Mouse (Mus musculus) cerebellum, adult 2 months (tissue): Measurements from ENCODE around the gene Sik1. TPM values are rescaled to one million over a fixed set of nuclear protein-coding genes. Genes with fewer than 3 reads are reported as not detected.

Source experiments
- DNase-seq, 2 experiments: peaks; one replicate each; pipeline ENCODE4 v3.0.0; 2021
- H3K27ac ChIP-seq: fragments of 200-500 bp; 2 replicates; pipeline ENCODE4 v1.5.1; 2012; ENCODE audit warnings: low read length, control low read depth, inconsistent platforms; ENCODE audit not compliant: insufficient read depth
- H3K27me3 ChIP-seq: fragments of 200-500 bp; 2 replicates; pipeline ENCODE4 v1.6.1; 2012; ENCODE audit warnings: inconsistent platforms, mild to moderate bottlenecking, low read length, moderate library complexity; ENCODE audit not compliant: control insufficient read depth, insufficient read depth
- H3K4me1 ChIP-seq: fragments of 200-500 bp; 2 replicates; pipeline ENCODE4 v1.6.1; 2011; ENCODE audit warnings: low read length; ENCODE audit not compliant: control insufficient read depth, insufficient read depth
- H3K4me3 ChIP-seq: fragments of 200-500 bp; replicated peaks from 2 replicates; pipeline ENCODE3; 2011; ENCODE audit warnings: mild to moderate bottlenecking, low read depth, low read length, control low read depth; ENCODE audit not compliant: insufficient read depth
- CTCF ChIP-seq: fragments of 200-500 bp; IDR thresholded peaks from 2 replicates; pipeline ENCODE4 v1.5.1; 2011; ENCODE audit warnings: low read depth, mild to moderate bottlenecking, control low read depth, low read length, moderate library complexity, borderline replicate concordance; ENCODE audit not compliant: insufficient read depth
- POLR2A ChIP-seq: fragments of 200-500 bp; IDR thresholded peaks from 2 replicates; pipeline ENCODE4 v1.6.1; 2011; ENCODE audit warnings: low read length, control low read depth, borderline replicate concordance; ENCODE audit not compliant: insufficient read depth
- WGBS: fragments of 180-500 bp; shearing (Covaris S2); methylation state at CpG from one replicate; pipeline ENCODE4 v1.1.7; 2018; 5-methylcytosine and 5-hydroxymethylcytosine counted together
- polyA plus RNA-seq: library from polyadenylated mRNA; depleted of rRNA; stranded (reverse); fragments of >200 nt; gene quantifications from 2 replicates; pipeline ENCODE4 v1.2.3, GENCODE M21; 2012

Sik1 gene
- polyA plus RNA-seq, 1 experiment, result 5.0 TPM

- Histone ChIP-seq H3K27me3 (no peaks in the 10 kb centered on the region), H3K4me3 (no peak overlapping the region), H3K27ac (no peak overlapping the region), H3K4me1 (no peaks in the 10 kb centered on the region)
- DNase-seq, result no peak
- WGBS, result 84% methylated on average over 3 of the region's 3 CpGs
- TF ChIP-seq CTCF (no peak), POLR2A (no peak)
These were observed 2.4 kb upstream of the Sik1 start for GRCm38 (mm10) chr17:31857903-31858426.

- Histone ChIP-seq H3K27ac (no peak overlapping the region), H3K4me1 (no peaks in the 10 kb centered on the region), H3K4me3 (no peak overlapping the region), H3K27me3 (no peaks in the 10 kb centered on the region)
- DNase-seq, result no peak
- 97% methylated on average over 4 of the region's 4 CpGs for WGBS
- TF ChIP-seq CTCF, result no peak
- no peak for TF ChIP-seq POLR2A
These were observed 1.6 kb upstream of the Sik1 start for GRCm38 (mm10) chr17:31857251-31857650.

DNA sequence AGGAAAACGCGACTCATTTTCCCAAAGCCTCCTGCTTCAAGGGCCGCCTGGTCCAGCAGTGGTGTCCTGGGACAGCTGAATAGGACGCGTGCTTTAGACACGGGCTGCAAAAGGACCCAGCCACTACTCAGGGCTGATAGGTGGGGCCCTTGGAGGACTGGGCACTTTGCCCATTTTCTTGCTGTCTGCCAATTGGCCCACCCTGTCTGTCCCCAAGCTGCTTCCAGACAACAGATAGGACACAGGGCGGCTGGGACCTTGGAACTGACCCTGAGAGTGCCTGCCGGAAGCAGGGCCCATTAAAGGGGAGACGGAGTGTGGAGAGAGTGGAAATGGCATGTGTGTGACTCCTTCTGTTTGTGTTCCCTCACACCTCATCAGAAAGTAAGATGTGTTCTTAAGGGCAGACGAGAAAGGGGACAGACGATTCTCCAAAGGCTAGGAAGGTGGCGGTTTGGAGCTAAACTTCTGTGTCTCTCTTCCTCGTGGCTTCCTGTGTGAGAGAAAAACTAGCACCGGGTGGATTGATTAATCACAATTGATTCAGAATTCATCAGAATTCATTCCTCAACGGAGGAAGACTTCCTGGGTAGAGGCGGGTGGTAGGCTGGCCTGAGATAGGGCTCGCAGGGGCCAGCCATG, 1.0 kb upstream of the Sik1 start:
- 47% methylated on average over 17 of the region's 17 CpGs for WGBS
- Histone ChIP-seq H3K27me3 (no peaks in the 10 kb centered on the region), H3K27ac (peak overlapping the region; percentile 30; the same call in 1 of the 2 replicates), H3K4me3 (no peak overlapping the region), H3K4me1 (no peaks in the 10 kb centered on the region)
- DNase-seq, result peak; percentile 51 to 55
- TF ChIP-seq CTCF (no peak), POLR2A (no peak)

DNA sequence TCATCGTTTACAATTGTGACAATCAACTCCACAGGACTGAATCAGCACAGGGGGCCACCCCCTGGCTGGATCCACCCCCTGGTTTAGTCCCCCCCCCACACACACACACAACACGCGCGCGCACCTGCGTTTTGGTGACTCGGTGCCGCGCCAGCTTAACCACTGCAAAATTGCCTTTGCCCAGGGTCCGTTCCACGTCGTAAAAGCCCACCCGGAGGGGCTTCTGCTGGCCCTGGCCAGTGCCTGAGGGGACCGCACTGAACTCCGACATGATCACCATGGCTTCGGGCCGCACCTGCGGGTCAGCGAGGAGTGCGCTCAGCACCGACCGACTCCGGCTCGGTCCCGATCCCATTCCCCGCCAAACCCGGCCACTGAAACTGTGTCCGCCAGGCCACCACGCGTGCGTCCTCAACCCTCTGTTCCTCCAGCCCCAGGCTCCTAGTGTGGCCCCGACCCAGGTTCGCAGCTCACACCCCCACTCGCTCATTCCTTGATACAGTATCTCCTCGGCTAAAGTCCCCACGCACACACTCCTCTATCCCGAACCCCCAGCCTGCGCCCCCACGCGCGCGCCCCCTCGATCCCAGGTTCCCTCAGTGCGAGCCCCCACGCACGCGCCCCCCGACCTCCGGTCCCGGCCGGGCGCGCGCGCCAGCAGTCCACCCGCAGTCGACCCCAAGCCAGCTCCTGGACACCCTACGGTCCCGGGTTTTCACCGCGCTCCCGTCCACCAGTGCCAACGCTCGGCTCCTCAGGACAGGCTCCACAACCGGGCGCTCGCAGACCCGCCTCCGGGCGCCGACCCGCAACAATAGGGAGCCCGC, 621 bp downstream of the Sik1 start:
- H3K27ac ChIP-seq, result no peak overlapping the region
- H3K4me3 ChIP-seq, result peak overlapping the region; percentile 45
- peak in 1 of 2 experiments; percentile 52 for DNase-seq
- H3K4me1 ChIP-seq, result no peaks in the 10 kb centered on the region
- 1% methylated on average over 73 of the region's 73 CpGs for WGBS
- TF ChIP-seq CTCF, result no peak
- TF ChIP-seq POLR2A, result no peak
- H3K27me3 ChIP-seq, result no peaks in the 10 kb centered on the region

GRCm38 (mm10) chr17:31853448-31854188, 2.0 kb downstream of the Sik1 start:
- H3K4me3 ChIP-seq, result no peak overlapping the region
- no peaks in the 10 kb centered on the region for H3K27me3 ChIP-seq
- TF ChIP-seq CTCF (no peak), POLR2A (no peak)
- DNase-seq, result no peak
- no peak overlapping the region for H3K27ac ChIP-seq
- no peaks in the 10 kb centered on the region for H3K4me1 ChIP-seq
- WGBS, result 79% methylated on average over 17 of the region's 17 CpGs

DNA sequence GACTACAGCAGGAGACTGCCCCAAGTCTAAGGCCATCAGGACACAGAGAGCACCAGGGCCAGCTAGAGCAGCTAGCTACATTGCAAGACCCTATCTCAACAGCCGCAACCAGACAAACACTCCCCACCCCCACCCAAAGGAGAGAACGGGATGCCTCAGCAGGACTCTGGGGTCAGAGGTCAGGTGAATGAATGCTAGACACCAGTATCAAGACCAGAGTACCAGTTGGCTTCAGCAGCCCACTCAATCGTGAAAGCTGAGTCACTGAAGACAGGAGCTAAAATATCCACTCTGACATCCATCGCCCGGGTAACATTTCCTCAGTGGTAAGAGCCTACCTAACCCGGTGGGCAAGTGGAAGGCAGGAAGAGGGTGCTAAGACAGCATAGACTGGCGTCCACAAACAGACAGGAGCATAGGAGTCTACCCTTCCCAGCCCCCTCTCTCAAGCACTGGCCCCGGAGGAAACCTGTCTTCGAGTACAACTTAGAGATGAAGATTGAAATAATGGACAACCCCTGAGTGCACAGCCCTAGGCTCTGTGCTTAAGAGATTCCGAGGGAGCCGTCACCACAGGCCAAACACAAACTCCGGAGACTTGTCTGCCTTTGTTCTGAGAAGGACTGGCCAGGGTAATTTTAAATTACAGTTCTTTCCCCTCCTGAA, 2.7 kb downstream of the Sik1 start:
- 78% methylated on average over 12 of the region's 12 CpGs for WGBS
- Histone ChIP-seq H3K4me1 (no peaks in the 10 kb centered on the region), H3K27me3 (no peaks in the 10 kb centered on the region), H3K4me3 (no peak overlapping the region), H3K27ac (no peak overlapping the region)
- DNase-seq, result no peak
- TF ChIP-seq POLR2A (no peak), CTCF (no peak)

- DNase-seq, result no peak
- H3K27ac ChIP-seq, result no peak overlapping the region
- TF ChIP-seq CTCF (no peak), POLR2A (no peak)
- no peak overlapping the region for H3K4me3 ChIP-seq
- no peaks in the 10 kb centered on the region for H3K27me3 ChIP-seq
- WGBS, result 96% methylated on average over 6 of the region's 6 CpGs
- H3K4me1 ChIP-seq, result no peaks in the 10 kb centered on the region
These were observed 3.7 kb downstream of the Sik1 start for GRCm38 (mm10) chr17:31851816-31852476.
